Mouse (Mus musculus) telencephalon, adult 2 months (tissue): ENCODE results near the gene Cdc5l.

Source experiments
- DNase-seq: peaks from one replicate; pipeline ENCODE4 v3.0.0-alpha.2; 2011; ENCODE audit warnings: low read depth, low spot score

Cdc5l gene

DNA sequence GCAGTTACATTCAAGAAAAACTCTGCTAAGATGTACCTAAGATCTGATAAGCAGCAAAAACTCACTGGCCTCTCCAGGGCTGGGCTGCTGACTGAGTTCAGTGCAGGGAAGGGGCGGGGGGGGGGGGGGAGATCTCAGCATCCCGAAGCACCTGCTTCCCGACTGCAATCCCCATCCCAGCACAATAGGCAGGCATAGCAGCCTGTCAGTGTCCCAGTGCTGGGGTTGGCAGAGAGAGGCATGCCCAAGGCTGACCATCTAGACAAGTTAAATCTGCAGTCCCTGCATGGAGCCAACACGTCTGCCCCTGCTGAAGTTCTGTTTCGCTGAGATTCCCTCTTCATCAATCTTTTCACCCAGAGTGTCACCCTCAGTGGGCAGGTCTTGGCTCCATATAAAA lies 63.0 kb downstream of the Cdc5l start:
- no peak for DNase-seq

DNA sequence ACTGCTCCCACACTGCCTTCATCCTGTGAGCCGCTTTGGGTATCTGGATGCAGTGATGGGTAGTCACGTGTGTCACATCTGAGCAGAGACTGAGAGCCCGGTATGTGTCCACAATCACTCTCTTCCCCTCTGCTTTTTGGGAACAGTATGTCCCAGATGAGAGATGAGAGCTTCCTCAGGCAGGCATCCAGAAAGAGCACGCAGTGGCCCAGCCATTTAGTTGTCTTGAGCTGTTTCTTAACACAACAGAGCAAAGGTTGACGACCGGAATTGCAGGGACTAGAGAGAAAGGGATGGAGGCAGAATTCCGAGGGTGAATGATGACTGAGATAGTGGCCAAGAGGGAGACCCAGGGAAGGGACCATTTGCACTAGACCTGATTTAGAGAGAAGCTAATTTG lies 68.7 kb downstream of the Cdc5l start:
- DNase-seq = no peak

GRCm38 (mm10) chr17:45360950-45361349 lies 72.6 kb downstream of the Cdc5l start:
- DNase-seq = no peak

DNA sequence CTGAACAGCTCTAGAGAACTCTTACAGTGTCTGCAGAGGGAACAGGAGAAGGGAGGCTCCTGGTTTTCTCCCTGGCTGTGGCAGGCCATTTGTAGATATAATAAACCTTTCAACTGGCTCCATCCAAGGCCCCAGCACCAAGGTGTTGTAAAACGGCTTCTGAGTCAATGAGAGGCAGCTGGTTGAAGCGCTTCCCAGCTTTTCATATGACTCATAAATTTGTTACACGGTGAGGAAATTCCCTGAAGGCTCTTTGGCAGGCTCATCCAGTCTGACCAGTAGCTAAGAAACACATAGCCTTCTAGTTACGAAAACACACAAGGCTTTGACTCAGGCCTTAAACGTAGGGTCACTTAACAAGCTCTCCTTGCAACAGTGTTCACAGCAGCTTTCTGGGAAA lies 74.1 kb downstream of the Cdc5l start:
- DNase-seq = no peak

- no peak for DNase-seq
Measured at GRCm38 (mm10) chr17:45356431-45356830, 77.1 kb downstream of the Cdc5l start.

- DNase-seq = no peak
Measured at GRCm38 (mm10) chr17:45347951-45348350, 85.6 kb downstream of the Cdc5l start.
